Mouse (Mus musculus): ENCODE measurements at regions not wholly inside any gene's neighbourhood (a gene's known extent, or its start where the extent isn't known, plus 50 kb on each side); places are given as distances from the start of the nearest gene placed in this dataset.

DNA sequence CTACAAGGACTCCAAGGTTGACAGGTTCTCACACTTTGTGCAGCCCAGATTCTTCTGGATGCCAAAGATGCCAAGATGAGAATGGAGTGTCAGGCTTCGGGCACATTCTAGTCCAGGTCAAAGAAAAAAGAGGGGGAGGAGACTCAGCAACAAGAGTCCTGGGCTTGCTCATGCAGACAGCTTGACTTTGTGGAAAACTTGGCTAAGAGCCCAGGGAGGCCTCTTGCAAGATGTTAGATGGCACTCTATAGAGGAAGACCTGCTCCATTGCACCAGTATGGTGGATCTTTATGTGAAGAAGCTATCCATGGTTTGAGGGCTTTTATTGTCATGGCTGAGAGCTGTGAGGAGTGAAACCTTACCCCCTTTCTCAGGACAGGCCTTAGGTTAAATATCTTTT lies 510.5 kb downstream of the Slitrk6 start:
- TF ChIP-seq POLR2A (IDR thresholded peaks at IDR 0.05; ENCODE audit: insufficient read length, low read depth) (no peak), E2F4 (IDR thresholded peaks at IDR 0.05; ENCODE audit: insufficient read depth) (no peak), MAX (IDR thresholded peaks at IDR 0.05; ENCODE audit: low read depth) (no peak), POLR2AphosphoS2 (IDR thresholded peaks at IDR 0.05; ENCODE audit: insufficient read length, low read depth) (no peak), TCF3 (IDR thresholded peaks at IDR 0.05; ENCODE audit: insufficient read length, low read depth) (no peak), REST (IDR thresholded peaks at IDR 0.05; ENCODE audit: insufficient read depth, insufficient read length) (no peak), MYOD1 (IDR thresholded peaks at IDR 0.05; ENCODE audit: control insufficient read depth in 1 of 3, insufficient read length in 2 of 3, low read depth in 2 of 3) (no peak), CEBPB (IDR thresholded peaks at IDR 0.05; ENCODE audit: insufficient read depth, poor library complexity, severe bottlenecking) (no peak)
